Mouse (Mus musculus) left cerebral cortex, adult 2 months (tissue): ENCODE results near the gene Sh3pxd2b. TPM values are rescaled to one million over a fixed set of nuclear protein-coding genes. Genes with fewer than 3 reads are reported as not detected.

Experiments
- DNase-seq, 2 experiments: peaks; one replicate each; pipeline ENCODE4 v3.0.0; 2021 to 2022; ENCODE audit warnings: low spot score in 2 of 2, mixed read lengths in 1 of 2; ENCODE audit errors: extremely low spot score in 1 of 2
- H3K27ac ChIP-seq: fragments of 200-600 bp; 2 replicates; pipeline ENCODE4 v1.8.1; 2022
- H3K4me3 ChIP-seq: fragments of 200-600 bp; 2 replicates; pipeline ENCODE4 v1.8.1; 2022
- CTCF ChIP-seq: fragments of 200-600 bp; IDR thresholded peaks from 2 replicates; pipeline ENCODE4 v1.8.1; 2022; ENCODE audit warnings: antibody characterized with exemption, mild to moderate bottlenecking, moderate library complexity
- intact Hi-C: fragments of 180-260 bp; cut with DNase I; formaldehyde crosslinking; loops from one replicate; pipeline ENCODE4 v1.15.1; 2025
- total RNA-seq, 2 experiments: library from RNA; stranded (reverse); gene quantifications; 2 replicates each; pipeline ENCODE4 v1.2.3; 2021

Sh3pxd2b gene
- total RNA-seq, 2 experiments from 2014 or later = 11.4 to 16.4 TPM

- no peak for TF ChIP-seq CTCF
- Histone ChIP-seq H3K4me3 (no peak overlapping the region), H3K27ac (no peak overlapping the region)
- peak in 1 of 2 experiments; percentile 20 for DNase-seq
- intact Hi-C loops = loop anchor here (1.0 to 5.0 kb wide), 4 partner anchors 49 to 696 kb away; partner anchors contain the start of gene Fgf18
Measured at GRCm38 (mm10) chr11:32451306-32451705, 103.7 kb downstream of the Sh3pxd2b start.

GRCm38 (mm10) chr11:32452745-32453144 lies 105.1 kb downstream of the Sh3pxd2b start:
- H3K4me3 ChIP-seq = no peak overlapping the region
- TF ChIP-seq CTCF = no peak
- DNase-seq = no peak
- H3K27ac ChIP-seq = no peak overlapping the region; the same call in 1 of the 2 replicates
- intact Hi-C loops = loop anchor here (2.0 to 5.0 kb wide), 4 partner anchors 110 to 695 kb away; partner anchors contain the start of gene Fgf18

GRCm38 (mm10) chr11:32453353-32453915 lies 105.8 kb downstream of the Sh3pxd2b start:
- peak; percentile 20 to 25 for DNase-seq
- TF ChIP-seq CTCF = no peak
- Histone ChIP-seq H3K27ac (peak overlapping the region; percentile 76), H3K4me3 (no peak overlapping the region)
- intact Hi-C loops = loop anchor here (2.0 to 5.0 kb wide), 4 partner anchors 111 to 694 kb away; partner anchors contain the start of gene Fgf18

- intact Hi-C loops = loop anchor here (2.0 to 5.0 kb wide), 5 partner anchors 50 to 693 kb away; partner anchors contain the start of genes Efcab9, Fgf18 and Stk10
- no peak for TF ChIP-seq CTCF
- no peak for DNase-seq
- Histone ChIP-seq H3K4me3 (peak overlapping the region; percentile 95), H3K27ac (peak overlapping the region; percentile 78)
Measured at GRCm38 (mm10) chr11:32454231-32454799, 106.7 kb downstream of the Sh3pxd2b start.

GRCm38 (mm10) chr11:32454800-32455506 lies 107.3 kb downstream of the Sh3pxd2b start, which contains the start of gene Ubtd2:
TSS of gene Ubtd2 (plus strand) at chr11:32455370.
- Histone ChIP-seq H3K4me3 (peak within 1 kb of the TSS; percentile 95), H3K27ac (peak within 1 kb of the TSS; percentile 91)
- DNase-seq = peak; percentile 96 to 99
- intact Hi-C loops = loop anchor here (2.0 to 5.0 kb wide), 6 partner anchors 50 to 692 kb away; partner anchors contain the start of genes Efcab9, Fgf18 and Stk10
- no peak for TF ChIP-seq CTCF

- no peak for DNase-seq
- peak overlapping the region; percentile 91 for H3K27ac ChIP-seq
- intact Hi-C loops = loop anchor here (2.0 to 5.0 kb wide), 3 partner anchors 49 to 77 kb away; partner anchors contain the start of genes Efcab9 and Stk10
- peak overlapping the region; percentile 95 for H3K4me3 ChIP-seq
- TF ChIP-seq CTCF = peak; percentile 27
Measured at GRCm38 (mm10) chr11:32455507-32456141, 108.0 kb downstream of the Sh3pxd2b start.

- no peak for TF ChIP-seq CTCF
- H3K4me3 ChIP-seq = peak overlapping the region; percentile 95
- intact Hi-C loops = loop anchor here (5.0 kb wide), 1 partner anchor 61 kb away; no protein-coding TSS in a partner anchor
- H3K27ac ChIP-seq = no peak overlapping the region
- no peak for DNase-seq
Measured at GRCm38 (mm10) chr11:32456356-32456755, 108.7 kb downstream of the Sh3pxd2b start.

GRCm38 (mm10) chr11:32464282-32464681 lies 116.7 kb downstream of the Sh3pxd2b start:
- intact Hi-C loops = no loop called here
- DNase-seq = no peak
- TF ChIP-seq CTCF = no peak
- Histone ChIP-seq H3K27ac (no peak overlapping the region), H3K4me3 (no peak overlapping the region)

GRCm38 (mm10) chr11:32471925-32472324 lies 124.3 kb downstream of the Sh3pxd2b start:
- no peak for DNase-seq
- no peak for TF ChIP-seq CTCF
- intact Hi-C loops = no loop called here
- H3K4me3 ChIP-seq = no peak overlapping the region
- H3K27ac ChIP-seq = no peak overlapping the region

- intact Hi-C loops = no loop called here
Measured at GRCm38 (mm10) chr11:32474725-32475124, 127.1 kb downstream of the Sh3pxd2b start.

GRCm38 (mm10) chr11:32475487-32476236 lies 128.0 kb downstream of the Sh3pxd2b start:
- Histone ChIP-seq H3K27ac (no peak overlapping the region), H3K4me3 (no peak overlapping the region)
- no peak; the same call in 1 of the 2 replicates for TF ChIP-seq CTCF
- intact Hi-C loops = no loop called here
- no peak for DNase-seq

More at GRCm38 (mm10) chr11:32474725-32475124, 127.1 kb downstream of the Sh3pxd2b start:
- TF ChIP-seq CTCF = no peak
- H3K27ac ChIP-seq = no peak overlapping the region
- no peak for DNase-seq
- no peak overlapping the region for H3K4me3 ChIP-seq

Other genes starting within 250 kb of the Sh3pxd2b start
- gene Il9r, start 147.5 kb upstream of the Sh3pxd2b start, total RNA-seq = not detected
- gene Snrnp25, start 142.4 kb upstream of the Sh3pxd2b start, total RNA-seq = 10 to 100 TPM; 19.2 to 24.6 TPM
- gene Rhbdf1, start 125.5 kb upstream of the Sh3pxd2b start, total RNA-seq = 10 to 100 TPM; 13.9 to 14.4 TPM
- 10 to 100 TPM; 17.5 to 19.1 TPM for gene Mpg, start 121.3 kb upstream of the Sh3pxd2b start, total RNA-seq
- gene Nprl3, start 80.1 kb upstream of the Sh3pxd2b start, total RNA-seq = 10 to 100 TPM; 45.2 to 52.2 TPM
- gene Hba-x, start 71.4 kb upstream of the Sh3pxd2b start, total RNA-seq = not detected
- gene Hba-a1, start 64.3 kb upstream of the Sh3pxd2b start, total RNA-seq = 100 to 1,000 TPM; 247 to 343 TPM
- not detected for gene Hbq1b, start 60.9 kb upstream of the Sh3pxd2b start, total RNA-seq
- 100 to 1,000 TPM; 271 to 300 TPM for gene Hba-a2, start 51.3 kb upstream of the Sh3pxd2b start, total RNA-seq
- 1 to 10 TPM; 1.7 TPM for gene Hbq1a, start 47.8 kb upstream of the Sh3pxd2b start, total RNA-seq
- 10 to 100 TPM; 53.9 to 57.3 TPM for gene Ubtd2, start 107.5 kb downstream of the Sh3pxd2b start, total RNA-seq
- 1 to 10 TPM in 1 of 2 experiments, under 1 TPM in 1; 0.75 to 1.4 TPM for gene Efcab9, start 184.3 kb downstream of the Sh3pxd2b start, total RNA-seq
- gene Stk10, start 185.5 kb downstream of the Sh3pxd2b start, total RNA-seq = 1 to 10 TPM; 6.7 to 8.7 TPM